Mouse (Mus musculus) brain, embryonic 18.5 days (tissue): ENCODE results near the gene Tle4.

Experiments
- DNase-seq: peaks from one replicate; pipeline ENCODE4 v3.0.0-alpha.2; 2012; ENCODE audit warnings: low read depth, low spot score

Tle4 gene

GRCm38 (mm10) chr19:14591809-14592535, 5.9 kb downstream of the Tle4 start:
- no peak for DNase-seq

GRCm38 (mm10) chr19:14590154-14590553, 7.7 kb downstream of the Tle4 start:
- DNase-seq: no peak

GRCm38 (mm10) chr19:14588221-14589123, 9.4 kb downstream of the Tle4 start:
- DNase-seq: no peak

GRCm38 (mm10) chr19:14586171-14586570, 11.7 kb downstream of the Tle4 start:
- DNase-seq: no peak

GRCm38 (mm10) chr19:14585731-14586130, 12.1 kb downstream of the Tle4 start:
- DNase-seq: no peak

GRCm38 (mm10) chr19:14585235-14585634, 12.6 kb downstream of the Tle4 start:
- no peak for DNase-seq

- no peak for DNase-seq
These were observed 19.2 kb downstream of the Tle4 start for GRCm38 (mm10) chr19:14578698-14579097.

GRCm38 (mm10) chr19:14578016-14578415, 19.8 kb downstream of the Tle4 start:
- no peak for DNase-seq

GRCm38 (mm10) chr19:14576311-14576710, 21.5 kb downstream of the Tle4 start:
- DNase-seq: no peak

- no peak for DNase-seq
These were observed 29.0 kb downstream of the Tle4 start for GRCm38 (mm10) chr19:14568879-14569278.

- DNase-seq: no peak
These were observed 30.8 kb downstream of the Tle4 start for GRCm38 (mm10) chr19:14567081-14567480.

- no peak for DNase-seq
These were observed 31.3 kb downstream of the Tle4 start for GRCm38 (mm10) chr19:14566564-14567021.

GRCm38 (mm10) chr19:14565424-14566069, 32.3 kb downstream of the Tle4 start:
- no peak for DNase-seq

- no peak for DNase-seq
These were observed 34.4 kb downstream of the Tle4 start for GRCm38 (mm10) chr19:14563273-14563959.

GRCm38 (mm10) chr19:14547871-14548270, 50.0 kb downstream of the Tle4 start:
- DNase-seq: no peak

GRCm38 (mm10) chr19:14547133-14547842, 50.6 kb downstream of the Tle4 start:
- DNase-seq: no peak

GRCm38 (mm10) chr19:14545485-14545884, 52.4 kb downstream of the Tle4 start:
- no peak for DNase-seq

GRCm38 (mm10) chr19:14543305-14543704, 54.5 kb downstream of the Tle4 start:
- no peak for DNase-seq

GRCm38 (mm10) chr19:14540678-14541077, 57.2 kb downstream of the Tle4 start:
- no peak for DNase-seq

- no peak for DNase-seq
These were observed 61.2 kb downstream of the Tle4 start for GRCm38 (mm10) chr19:14536676-14537075.

GRCm38 (mm10) chr19:14534447-14534846, 63.4 kb downstream of the Tle4 start:
- no peak for DNase-seq
